Mouse (Mus musculus): ENCODE results near the gene Grin3b.

The Grin3b gene

GRCm38 (mm10) chr10:79968181-79968580 lies 2.3 kb upstream of the Grin3b start:
- DNase-seq: peak; percentile 69 to 82

GRCm38 (mm10) chr10:79969124-79969568 lies 1.4 kb upstream of the Grin3b start:
- peak; percentile 77 to 78 for DNase-seq

GRCm38 (mm10) chr10:79971183-79971497 lies 625 bp downstream of the Grin3b start:
- DNase-seq: peak in 1 of 2 experiments; percentile 54

GRCm38 (mm10) chr10:79972831-79973230 lies 2.3 kb downstream of the Grin3b start:
- peak; percentile 51 to 61 for DNase-seq

GRCm38 (mm10) chr10:79974087-79974486 lies 3.6 kb downstream of the Grin3b start:
- DNase-seq: no peak

- no peak for DNase-seq
These were observed 4.2 kb downstream of the Grin3b start for GRCm38 (mm10) chr10:79974668-79975067.

GRCm38 (mm10) chr10:79976071-79976721 lies 5.7 kb downstream of the Grin3b start:
- no peak for DNase-seq

GRCm38 (mm10) chr10:79976722-79977107 lies 6.2 kb downstream of the Grin3b start:
- no peak for DNase-seq

GRCm38 (mm10) chr10:79977324-79977723 lies 6.8 kb downstream of the Grin3b start:
- DNase-seq: peak in 1 of 2 experiments; percentile 20

- no peak for DNase-seq
These were observed 7.5 kb downstream of the Grin3b start for GRCm38 (mm10) chr10:79978061-79978460.

- DNase-seq: no peak
These were observed 9.1 kb downstream of the Grin3b start for GRCm38 (mm10) chr10:79979401-79980155.

GRCm38 (mm10) chr10:79983205-79983604 lies 12.7 kb downstream of the Grin3b start:
- peak; percentile 54 to 61 for DNase-seq

- DNase-seq: peak; percentile 80 to 87
These were observed 13.2 kb downstream of the Grin3b start for GRCm38 (mm10) chr10:79983670-79984069.

- peak; percentile 90 to 93 for DNase-seq
These were observed 13.8 kb downstream of the Grin3b start, which contains the start of gene Tmem259 for GRCm38 (mm10) chr10:79984195-79984816. TSS of gene Tmem259 (minus strand) at chr10:79984330.

- DNase-seq: peak; percentile 96 to 98
These were observed 14.4 kb downstream of the Grin3b start for GRCm38 (mm10) chr10:79984871-79985270.

GRCm38 (mm10) chr10:79985334-79986231 lies 15.1 kb downstream of the Grin3b start:
- peak; percentile 79 to 85 for DNase-seq

GRCm38 (mm10) chr10:79986232-79986878 lies 15.8 kb downstream of the Grin3b start:
- peak; percentile 59 to 64 for DNase-seq

- peak; percentile 94 to 97 for DNase-seq
These were observed 16.4 kb downstream of the Grin3b start for GRCm38 (mm10) chr10:79986963-79987362.

GRCm38 (mm10) chr10:79987771-79988505 lies 17.4 kb downstream of the Grin3b start:
- DNase-seq: peak in 1 of 2 experiments; percentile 21

- no peak for DNase-seq
These were observed 18.2 kb downstream of the Grin3b start, which contains the start of gene Cnn2 for GRCm38 (mm10) chr10:79988506-79989271. TSS of gene Cnn2 (plus strand) at chr10:79988584.
